Mouse (Mus musculus): ENCODE measurements at regions not wholly inside any gene's neighbourhood (a gene's known extent, or its start where the extent isn't known, plus 50 kb on each side); places are given as distances from the start of the nearest gene placed in this dataset.

- peaks cover 5% of the 10 kb centered on the region; the same call in 1 of the 2 replicates for H3K4me1 ChIP-seq
- H3K4me3 ChIP-seq: no peak overlapping the region
- no peak for ATAC-seq
- no peak overlapping the region for H3K9ac ChIP-seq
- H3K27me3 ChIP-seq: no peaks in the 10 kb centered on the region
- no peak overlapping the region for H3K4me2 ChIP-seq
- no peaks in the 10 kb centered on the region for H3K36me3 ChIP-seq (ENCODE audit: poor library complexity, severe bottlenecking)
- H3K27ac ChIP-seq: no peak overlapping the region
- WGBS: 89% methylated on average over 4 of the region's 4 CpGs
- H3K9me3 ChIP-seq (replicated peaks): no peaks in the 10 kb centered on the region
These were observed 81.5 kb upstream of the Tmc1 start for GRCm38 (mm10) chr19:21035505-21035904.

- Histone ChIP-seq H3K36me3 (ENCODE audit: poor library complexity, severe bottlenecking) (no peaks in the 10 kb centered on the region), H3K4me1 (peaks cover 5% of the 10 kb centered on the region; the same call in 1 of the 2 replicates), H3K9ac (no peak overlapping the region), H3K27ac (no peak overlapping the region), H3K4me2 (no peak overlapping the region), H3K27me3 (no peaks in the 10 kb centered on the region), H3K9me3 (replicated peaks) (no peaks in the 10 kb centered on the region), H3K4me3 (no peak overlapping the region)
- ATAC-seq: no peak
- 81% methylated on average over 3 of the region's 3 CpGs for WGBS
These were observed 80.0 kb upstream of the Tmc1 start for GRCm38 (mm10) chr19:21033991-21034390.

- 89% methylated on average over 2 of the region's 2 CpGs for WGBS
- no peak for ATAC-seq
- no peak overlapping the region for H3K27ac ChIP-seq
- no peak overlapping the region for H3K9ac ChIP-seq
- no peaks in the 10 kb centered on the region for H3K9me3 ChIP-seq (replicated peaks)
- peaks cover 5% of the 10 kb centered on the region; the same call in 1 of the 2 replicates for H3K4me1 ChIP-seq
- no peak overlapping the region for H3K4me3 ChIP-seq
- no peaks in the 10 kb centered on the region for H3K36me3 ChIP-seq (ENCODE audit: poor library complexity, severe bottlenecking)
- H3K27me3 ChIP-seq: no peaks in the 10 kb centered on the region
- no peak overlapping the region for H3K4me2 ChIP-seq
These were observed 78.6 kb upstream of the Tmc1 start for GRCm38 (mm10) chr19:21032558-21032957.

GRCm38 (mm10) chr19:21031768-21032308 lies 77.8 kb upstream of the Tmc1 start:
- no peak for ATAC-seq

GRCm38 (mm10) chr19:21030971-21031370 lies 77.0 kb upstream of the Tmc1 start:
- no peak for ATAC-seq
- Histone ChIP-seq H3K9ac (no peak overlapping the region), H3K9me3 (replicated peaks) (no peaks in the 10 kb centered on the region), H3K36me3 (ENCODE audit: poor library complexity, severe bottlenecking) (no peaks in the 10 kb centered on the region), H3K4me2 (no peak overlapping the region), H3K27me3 (no peaks in the 10 kb centered on the region), H3K27ac (no peak overlapping the region), H3K4me1 (no peaks in the 10 kb centered on the region), H3K4me3 (no peak overlapping the region)
- whole genome bisulfite sequencing: 76% methylated on average over 5 of the region's 5 CpGs

More at GRCm38 (mm10) chr19:21031768-21032308, 77.8 kb upstream of the Tmc1 start:
- Histone ChIP-seq H3K9me3 (replicated peaks) (no peaks in the 10 kb centered on the region), H3K4me2 (no peak overlapping the region), H3K27ac (no peak overlapping the region), H3K9ac (no peak overlapping the region), H3K4me1 (peaks cover 1% of the 10 kb centered on the region; the same call in 1 of the 2 replicates), H3K4me3 (no peak overlapping the region), H3K36me3 (ENCODE audit: poor library complexity, severe bottlenecking) (no peaks in the 10 kb centered on the region), H3K27me3 (no peaks in the 10 kb centered on the region)
- 89% methylated on average over 4 of the region's 4 CpGs for WGBS

GRCm38 (mm10) chr19:21028981-21029380 lies 75.0 kb upstream of the Tmc1 start:
- WGBS: 93% methylated on average over 3 of the region's 3 CpGs
- no peaks in the 10 kb centered on the region for H3K36me3 ChIP-seq (ENCODE audit: poor library complexity, severe bottlenecking)
- H3K4me2 ChIP-seq: no peak overlapping the region
- ATAC-seq: no peak
- H3K27me3 ChIP-seq: no peaks in the 10 kb centered on the region
- H3K9ac ChIP-seq: no peak overlapping the region
- H3K27ac ChIP-seq: no peak overlapping the region
- H3K4me1 ChIP-seq: no peaks in the 10 kb centered on the region
- H3K4me3 ChIP-seq: no peak overlapping the region
- H3K9me3 ChIP-seq (replicated peaks): no peaks in the 10 kb centered on the region

GRCm38 (mm10) chr19:21012391-21012790 lies 58.4 kb upstream of the Tmc1 start:
- H3K9ac ChIP-seq: no peak overlapping the region
- no peaks in the 10 kb centered on the region for H3K27me3 ChIP-seq

GRCm38 (mm10) chr19:21009607-21010006 lies 55.6 kb upstream of the Tmc1 start:
- H3K4me1 ChIP-seq: no peaks in the 10 kb centered on the region
- no peak overlapping the region for H3K4me2 ChIP-seq
- 92% methylated on average over 2 of the region's 2 CpGs for WGBS
- H3K9me3 ChIP-seq (replicated peaks): no peaks in the 10 kb centered on the region
- no peaks in the 10 kb centered on the region for H3K36me3 ChIP-seq (ENCODE audit: poor library complexity, severe bottlenecking)
- no peak overlapping the region for H3K27ac ChIP-seq
- H3K9ac ChIP-seq: no peak overlapping the region
- no peak overlapping the region for H3K4me3 ChIP-seq
- no peak for ATAC-seq
- no peaks in the 10 kb centered on the region for H3K27me3 ChIP-seq

More at GRCm38 (mm10) chr19:21012391-21012790, 58.4 kb upstream of the Tmc1 start:
- H3K27ac ChIP-seq: no peak overlapping the region
- H3K4me1 ChIP-seq: no peaks in the 10 kb centered on the region
- no peak overlapping the region for H3K4me3 ChIP-seq
- no peaks in the 10 kb centered on the region for H3K9me3 ChIP-seq (replicated peaks)
- no peaks in the 10 kb centered on the region for H3K36me3 ChIP-seq (ENCODE audit: poor library complexity, severe bottlenecking)
- no peak for ATAC-seq
- H3K4me2 ChIP-seq: no peak overlapping the region
- 67% methylated on average over 9 of the region's 10 CpGs for WGBS

- no peak for ATAC-seq
- Histone ChIP-seq H3K36me3 (ENCODE audit: poor library complexity, severe bottlenecking) (no peaks in the 10 kb centered on the region), H3K4me2 (no peak overlapping the region), H3K27me3 (no peaks in the 10 kb centered on the region), H3K27ac (no peak overlapping the region), H3K4me3 (no peak overlapping the region), H3K4me1 (no peaks in the 10 kb centered on the region), H3K9ac (no peak overlapping the region), H3K9me3 (replicated peaks) (peaks cover 5% of the 10 kb centered on the region; the same call in 1 of the 2 replicates)
- WGBS: 77% methylated on average over 2 of the region's 2 CpGs
These were observed 50.4 kb upstream of the Tmc1 start for GRCm38 (mm10) chr19:21004411-21004810.
